Mouse (Mus musculus): ENCODE results near the gene Satb1. TPM values are rescaled to one million over a fixed set of nuclear protein-coding genes. Genes with fewer than 3 reads are reported as not detected.

Satb1 gene
- polyA plus RNA-seq, 1 experiment from 2014 or later, result 4.0 TPM

GRCm38 (mm10) chr17:51747204-51747603, 85.9 kb downstream of the Satb1 start:
- H3K9me3 ChIP-seq (ENCODE audit: control insufficient read depth, low read length), result no peaks in the 10 kb centered on the region
- no peak overlapping the region for H3K9ac ChIP-seq (ENCODE audit: low read depth, low read length)
- WGBS, result 89% methylated on average over 9 of the region's 9 CpGs
- no peaks in the 10 kb centered on the region for H3K36me3 ChIP-seq (ENCODE audit: control insufficient read depth, insufficient read depth, low read length)
- no peak for DNase-seq (ENCODE audit: low spot score)
- no peaks in the 10 kb centered on the region for H3K27me3 ChIP-seq (replicated peaks; ENCODE audit: control insufficient read depth, insufficient read depth, low read length)
- ATAC-seq (replicated peaks; ENCODE audit: low FRiP score), result no peak
- no peak overlapping the region for H3K4me3 ChIP-seq (ENCODE audit: low read depth, low read length)
- no peak overlapping the region for H3K4me2 ChIP-seq
- no peaks in the 10 kb centered on the region for H3K4me1 ChIP-seq (replicated peaks; ENCODE audit: control insufficient read depth, insufficient read depth, low read length)
- H3K27ac ChIP-seq (ENCODE audit: low read depth, low read length), result no peak overlapping the region

- H3K4me1 ChIP-seq (replicated peaks; ENCODE audit: control insufficient read depth, insufficient read depth, low read length), result no peaks in the 10 kb centered on the region
- no peaks in the 10 kb centered on the region for H3K27me3 ChIP-seq (replicated peaks; ENCODE audit: control insufficient read depth, insufficient read depth, low read length)
- ATAC-seq (replicated peaks; ENCODE audit: low FRiP score), result no peak
- no peaks in the 10 kb centered on the region for H3K9me3 ChIP-seq (ENCODE audit: control insufficient read depth, low read length)
- no peak overlapping the region for H3K4me3 ChIP-seq (ENCODE audit: low read depth, low read length)
- no peaks in the 10 kb centered on the region for H3K36me3 ChIP-seq (ENCODE audit: control insufficient read depth, insufficient read depth, low read length)
- H3K27ac ChIP-seq (ENCODE audit: low read depth, low read length), result no peak overlapping the region
- no peak for DNase-seq (ENCODE audit: low spot score)
- H3K9ac ChIP-seq (ENCODE audit: low read depth, low read length), result no peak overlapping the region
- WGBS, result 85% methylated on average over 10 of the region's 10 CpGs
- no peak overlapping the region for H3K4me2 ChIP-seq
These were observed 90.6 kb downstream of the Satb1 start for GRCm38 (mm10) chr17:51742502-51742901.

DNA sequence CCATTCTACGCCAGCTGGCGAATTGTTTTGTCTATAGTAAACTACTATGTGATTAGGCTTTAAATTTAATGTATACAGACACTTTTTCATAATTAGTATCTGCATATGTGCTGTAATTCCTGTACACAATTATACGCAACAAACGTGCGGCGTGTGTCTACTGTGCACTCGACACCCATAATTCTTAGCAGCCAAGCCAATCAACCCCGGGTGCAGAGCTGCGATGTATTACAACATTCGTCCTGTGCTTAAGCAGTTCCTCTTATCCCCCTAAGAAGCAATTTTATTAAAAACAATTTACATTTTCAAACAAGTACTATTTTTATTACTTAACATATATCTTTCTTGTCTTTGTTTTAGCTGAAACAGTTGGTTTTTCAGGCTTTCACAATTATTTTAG, 92.0 kb downstream of the Satb1 start:
- ATAC-seq (replicated peaks; ENCODE audit: low FRiP score) (no peak), DNase-seq (ENCODE audit: low spot score) (no peak)
- Histone ChIP-seq H3K4me1 (replicated peaks; ENCODE audit: control insufficient read depth, insufficient read depth, low read length) (no peaks in the 10 kb centered on the region), H3K4me3 (ENCODE audit: low read depth, low read length) (no peak overlapping the region), H3K36me3 (ENCODE audit: control insufficient read depth, insufficient read depth, low read length) (no peaks in the 10 kb centered on the region), H3K27me3 (replicated peaks; ENCODE audit: control insufficient read depth, insufficient read depth, low read length) (no peaks in the 10 kb centered on the region), H3K9ac (ENCODE audit: low read depth, low read length) (no peak overlapping the region), H3K27ac (ENCODE audit: low read depth, low read length) (no peak overlapping the region), H3K4me2 (no peak overlapping the region), H3K9me3 (ENCODE audit: control insufficient read depth, low read length) (no peaks in the 10 kb centered on the region)
- WGBS, result 93% methylated on average over 10 of the region's 10 CpGs

- H3K4me3 ChIP-seq (ENCODE audit: low read depth, low read length), result no peak overlapping the region
- no peak overlapping the region for H3K27ac ChIP-seq (ENCODE audit: low read depth, low read length)
- no peaks in the 10 kb centered on the region for H3K36me3 ChIP-seq (ENCODE audit: control insufficient read depth, insufficient read depth, low read length)
- H3K9me3 ChIP-seq (ENCODE audit: control insufficient read depth, low read length), result no peaks in the 10 kb centered on the region
- 83% methylated on average over 15 of the region's 15 CpGs for WGBS
- H3K4me1 ChIP-seq (replicated peaks; ENCODE audit: control insufficient read depth, insufficient read depth, low read length), result no peaks in the 10 kb centered on the region
- no peaks in the 10 kb centered on the region for H3K27me3 ChIP-seq (replicated peaks; ENCODE audit: control insufficient read depth, insufficient read depth, low read length)
- H3K9ac ChIP-seq (ENCODE audit: low read depth, low read length), result no peak overlapping the region
- ATAC-seq (replicated peaks; ENCODE audit: low FRiP score), result no peak
- no peak for DNase-seq (ENCODE audit: low spot score)
- H3K4me2 ChIP-seq, result no peak overlapping the region
These were observed 92.8 kb downstream of the Satb1 start for GRCm38 (mm10) chr17:51740246-51740645.

GRCm38 (mm10) chr17:51724486-51724885, 108.6 kb downstream of the Satb1 start:
- H3K9me3 ChIP-seq (ENCODE audit: control insufficient read depth, low read length), result no peaks in the 10 kb centered on the region
- ATAC-seq (replicated peaks; ENCODE audit: low FRiP score), result no peak
- no peak for DNase-seq (ENCODE audit: low spot score)
- no peaks in the 10 kb centered on the region for H3K36me3 ChIP-seq (ENCODE audit: control insufficient read depth, insufficient read depth, low read length)
- H3K4me3 ChIP-seq (ENCODE audit: low read depth, low read length), result no peak overlapping the region
- no peak overlapping the region for H3K4me2 ChIP-seq
- no peak overlapping the region for H3K9ac ChIP-seq (ENCODE audit: low read depth, low read length)
- no peaks in the 10 kb centered on the region for H3K27me3 ChIP-seq (replicated peaks; ENCODE audit: control insufficient read depth, insufficient read depth, low read length)
- WGBS, result 74% methylated on average over 2 of the region's 2 CpGs
- no peaks in the 10 kb centered on the region for H3K4me1 ChIP-seq (replicated peaks; ENCODE audit: control insufficient read depth, insufficient read depth, low read length)
- no peak overlapping the region for H3K27ac ChIP-seq (ENCODE audit: low read depth, low read length)

DNA sequence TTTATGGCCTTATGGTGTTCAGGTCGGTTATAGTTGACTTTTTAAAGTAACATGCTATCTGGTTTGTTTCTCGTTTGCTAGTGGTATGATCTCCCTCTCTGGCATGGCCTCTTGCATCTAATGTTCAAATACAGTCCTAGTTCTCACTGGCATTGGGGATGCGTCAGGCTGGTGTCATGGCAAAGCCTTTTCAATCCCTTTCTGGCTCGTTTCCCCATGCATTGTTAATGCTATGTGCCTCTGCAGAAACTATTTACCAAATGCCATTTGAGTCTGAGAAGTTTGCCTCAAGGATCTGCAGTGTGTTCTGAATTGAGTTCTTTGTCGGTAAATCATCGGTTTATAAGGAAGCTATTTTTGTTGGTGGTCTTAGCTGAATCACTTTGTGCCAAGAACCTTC, 137.4 kb downstream of the Satb1 start:
- Histone ChIP-seq H3K4me3 (ENCODE audit: low read depth, low read length) (no peak overlapping the region), H3K27ac (ENCODE audit: low read depth, low read length) (no peak overlapping the region), H3K36me3 (ENCODE audit: control insufficient read depth, insufficient read depth, low read length) (no peaks in the 10 kb centered on the region), H3K27me3 (replicated peaks; ENCODE audit: control insufficient read depth, insufficient read depth, low read length) (no peaks in the 10 kb centered on the region), H3K4me1 (replicated peaks; ENCODE audit: control insufficient read depth, insufficient read depth, low read length) (no peaks in the 10 kb centered on the region), H3K9me3 (ENCODE audit: control insufficient read depth, low read length) (no peaks in the 10 kb centered on the region), H3K4me2 (no peak overlapping the region), H3K9ac (ENCODE audit: low read depth, low read length) (no peak overlapping the region)
- DNase-seq (ENCODE audit: low spot score) (no peak), ATAC-seq (replicated peaks; ENCODE audit: low FRiP score) (no peak)
- 77% methylated on average over 6 of the region's 6 CpGs for WGBS

DNA sequence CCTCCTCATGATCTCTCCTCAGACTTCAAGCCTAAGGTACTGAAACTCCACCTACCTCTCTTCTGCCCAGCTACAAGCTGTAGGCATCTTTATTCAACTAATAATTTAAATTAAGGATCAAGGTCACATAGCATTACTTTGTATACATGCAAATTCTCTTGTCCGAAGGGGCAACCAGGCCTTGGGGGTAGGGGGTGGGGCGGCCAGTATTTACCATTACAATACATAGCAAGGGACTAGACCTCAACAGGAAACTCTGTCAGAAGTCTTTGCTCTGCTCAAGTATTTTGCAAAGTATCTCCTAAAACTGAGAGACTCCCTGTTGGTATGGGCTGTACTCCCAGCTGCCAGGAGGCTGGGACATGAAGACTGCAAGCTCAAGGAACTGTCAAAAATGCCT, 137.8 kb downstream of the Satb1 start:
- Histone ChIP-seq H3K4me1 (replicated peaks; ENCODE audit: control insufficient read depth, insufficient read depth, low read length) (no peaks in the 10 kb centered on the region), H3K9ac (ENCODE audit: low read depth, low read length) (no peak overlapping the region), H3K27me3 (replicated peaks; ENCODE audit: control insufficient read depth, insufficient read depth, low read length) (no peaks in the 10 kb centered on the region), H3K4me2 (no peak overlapping the region), H3K36me3 (ENCODE audit: control insufficient read depth, insufficient read depth, low read length) (no peaks in the 10 kb centered on the region), H3K27ac (ENCODE audit: low read depth, low read length) (no peak overlapping the region), H3K9me3 (ENCODE audit: control insufficient read depth, low read length) (no peaks in the 10 kb centered on the region), H3K4me3 (ENCODE audit: low read depth, low read length) (no peak overlapping the region)
- WGBS, result 80% methylated on average over 2 of the region's 2 CpGs
- no peak for DNase-seq (ENCODE audit: low spot score)
- ATAC-seq (replicated peaks; ENCODE audit: low FRiP score), result no peak

DNA sequence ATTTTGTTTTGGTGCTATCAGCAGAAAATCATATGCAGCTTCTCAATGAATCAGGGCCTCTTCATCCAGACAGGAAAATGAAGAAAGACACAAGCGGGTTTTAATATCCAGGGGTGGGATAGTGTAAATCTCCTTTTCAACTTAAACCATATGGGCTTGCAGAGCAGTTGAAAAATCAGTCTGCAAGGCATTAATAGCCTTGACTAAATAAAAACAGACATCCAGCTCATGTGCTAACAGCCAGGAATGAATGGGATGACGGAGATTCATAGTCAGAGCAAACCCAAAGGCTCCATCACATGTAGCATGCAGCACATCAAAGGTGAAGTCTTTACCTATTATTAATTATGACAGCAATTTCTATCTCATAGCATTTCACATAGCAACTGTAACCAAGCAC, 142.6 kb downstream of the Satb1 start:
- no peak for DNase-seq (ENCODE audit: low spot score)
- Histone ChIP-seq H3K4me1 (replicated peaks; ENCODE audit: control insufficient read depth, insufficient read depth, low read length) (no peaks in the 10 kb centered on the region), H3K9ac (ENCODE audit: low read depth, low read length) (no peak overlapping the region), H3K36me3 (ENCODE audit: control insufficient read depth, insufficient read depth, low read length) (no peaks in the 10 kb centered on the region), H3K4me3 (ENCODE audit: low read depth, low read length) (no peak overlapping the region), H3K27me3 (replicated peaks; ENCODE audit: control insufficient read depth, insufficient read depth, low read length) (no peaks in the 10 kb centered on the region), H3K4me2 (no peak overlapping the region), H3K9me3 (ENCODE audit: control insufficient read depth, low read length) (no peaks in the 10 kb centered on the region), H3K27ac (ENCODE audit: low read depth, low read length) (no peak overlapping the region)
- ATAC-seq (replicated peaks; ENCODE audit: low FRiP score), result no peak
- WGBS, result 76% methylated on average over 2 of the region's 2 CpGs

DNA sequence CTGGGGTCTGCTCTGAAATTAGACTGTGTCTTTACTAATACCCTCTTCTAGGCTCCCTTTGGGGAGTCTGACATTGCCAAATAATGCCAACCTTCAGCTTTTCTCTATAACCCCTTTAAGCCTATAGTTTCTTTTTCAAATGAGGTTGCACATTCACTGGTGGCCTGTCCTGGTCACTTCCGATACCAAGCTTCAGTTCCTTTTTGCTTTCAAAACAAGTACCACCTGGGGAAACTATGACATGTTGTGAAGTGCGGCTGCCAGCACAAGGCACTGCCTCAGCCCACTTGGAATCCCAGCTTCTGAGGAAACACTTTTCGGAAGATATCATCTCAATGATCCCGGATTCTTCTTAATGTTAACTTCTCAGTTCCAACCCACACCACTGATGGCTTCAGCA, 145.9 kb downstream of the Satb1 start:
- Histone ChIP-seq H3K9me3 (ENCODE audit: control insufficient read depth, low read length) (no peaks in the 10 kb centered on the region), H3K4me1 (replicated peaks; ENCODE audit: control insufficient read depth, insufficient read depth, low read length) (no peaks in the 10 kb centered on the region), H3K27me3 (replicated peaks; ENCODE audit: control insufficient read depth, insufficient read depth, low read length) (no peaks in the 10 kb centered on the region), H3K36me3 (ENCODE audit: control insufficient read depth, insufficient read depth, low read length) (no peaks in the 10 kb centered on the region), H3K4me2 (no peak overlapping the region), H3K27ac (ENCODE audit: low read depth, low read length) (no peak overlapping the region), H3K9ac (ENCODE audit: low read depth, low read length) (no peak overlapping the region), H3K4me3 (ENCODE audit: low read depth, low read length) (no peak overlapping the region)
- ATAC-seq (replicated peaks; ENCODE audit: low FRiP score), result no peak
- 86% methylated on average over 4 of the region's 4 CpGs for WGBS
- no peak for DNase-seq (ENCODE audit: low spot score)
